Mouse (Mus musculus): ENCODE data around the gene Snx15. TPM values are rescaled to one million over a fixed set of nuclear protein-coding genes. Genes with fewer than 3 reads are reported as not detected.

Snx15 gene
- 27.6 and 30.6 TPM in 2 replicates for polyA plus RNA-seq (2014; fragmentation: Nextera tagmentation; extraction: Ambion mirVana)

DNA sequence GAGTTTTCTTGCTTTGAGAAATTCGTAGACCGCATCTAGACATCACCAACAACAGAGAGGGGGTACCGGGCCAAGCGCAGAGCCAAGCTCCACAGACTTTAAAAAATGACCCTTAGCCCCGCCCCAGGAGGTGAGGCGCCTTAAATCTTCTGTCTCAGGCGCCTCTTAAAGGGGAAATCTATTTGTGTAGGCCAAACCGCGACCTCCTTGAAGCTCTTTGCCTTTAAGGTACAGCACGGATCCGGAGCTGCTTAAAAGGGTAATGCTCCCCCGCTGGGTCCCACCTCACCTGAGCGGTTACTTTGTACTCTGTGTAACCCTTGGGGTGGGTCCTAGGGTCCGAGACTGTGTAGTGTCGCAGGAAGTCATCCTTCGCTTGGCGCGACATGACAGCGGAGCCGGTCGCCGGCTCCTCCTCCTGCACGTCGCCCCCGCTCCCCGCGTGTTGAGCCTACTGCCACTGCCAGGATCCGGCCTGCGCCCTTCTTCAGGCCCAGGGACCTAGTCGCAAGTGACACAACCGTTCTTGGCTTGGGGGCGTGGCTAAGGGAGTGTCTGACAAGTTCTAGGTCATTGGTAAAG, at the start of gene Snx15:
TSS of gene Snx15 (minus strand) at position 545 of the 582 bp plus-strand sequence.
- Histone ChIP-seq H3K27me3 (ENCODE audit: control insufficient read depth, insufficient read depth, low read length) (no peaks in the 10 kb centered on the region), H3K4me3 (ENCODE audit: low read depth, low read length) (peak within 1 kb of the TSS; percentile 30), H3K4me2 (replicated peaks; ENCODE audit: low read depth, low read length) (peak within 1 kb of the TSS; percentile 47), H3K36me3 (ENCODE audit: control insufficient read depth, insufficient read depth, low read length) (no peaks in the 10 kb centered on the region), H3K9ac (replicated peaks; ENCODE audit: low read depth, low read length) (peak within 1 kb of the TSS; percentile 31), H3K27ac (ENCODE audit: low read length) (peak within 1 kb of the TSS; percentile 29; the same call in 1 of the 2 replicates), H3K9me3 (ENCODE audit: control insufficient read depth, low read depth, low read length) (no peaks in the 10 kb centered on the region), H3K4me1 (ENCODE audit: control insufficient read depth, insufficient read depth, low read length) (0 out of 2 replicates have a peak, but pooled peaks cover 6% of the 10 kb centered on the region)
- peak; percentile 91 for ATAC-seq (ENCODE audit: insufficient number of reproducible peaks, insufficient read depth, low FRiP score, low read depth)
- under 1% methylated on average over 32 of the region's 32 CpGs for WGBS

DNA sequence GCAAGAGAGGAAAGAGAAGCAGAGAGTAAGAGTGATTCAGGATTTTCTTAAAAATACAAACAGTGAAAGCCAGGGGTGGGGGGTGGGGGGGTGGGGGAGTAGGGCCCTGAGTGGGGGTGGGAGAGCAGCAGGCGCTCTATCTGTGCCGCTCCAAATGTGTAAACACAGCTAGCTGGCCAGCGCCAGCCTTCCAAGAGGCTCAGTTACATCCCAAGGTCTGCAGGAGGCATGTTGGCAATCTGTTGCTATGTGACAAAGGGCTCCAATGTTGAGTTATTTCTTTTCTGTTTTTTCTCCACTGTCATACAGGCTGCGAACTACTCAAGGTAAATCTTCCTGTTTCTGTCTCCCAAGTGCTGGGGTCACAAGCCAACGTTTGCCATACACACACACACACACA, 46.7 kb upstream of the Snx15 start:
- no peaks in the 10 kb centered on the region for H3K36me3 ChIP-seq (ENCODE audit: control insufficient read depth, insufficient read depth, low read length)
- ATAC-seq (ENCODE audit: insufficient number of reproducible peaks, insufficient read depth, low FRiP score, low read depth), result no peak; the same call in 1 of the 2 replicates
- no peaks in the 10 kb centered on the region for H3K4me1 ChIP-seq (ENCODE audit: control insufficient read depth, insufficient read depth, low read length)
- no peak overlapping the region for H3K9ac ChIP-seq (replicated peaks; ENCODE audit: low read depth, low read length)
- no peak overlapping the region for H3K27ac ChIP-seq (ENCODE audit: low read length)
- 8% methylated on average over 5 of the region's 5 CpGs for WGBS
- H3K9me3 ChIP-seq (ENCODE audit: control insufficient read depth, low read depth, low read length), result no peaks in the 10 kb centered on the region
- no peaks in the 10 kb centered on the region for H3K27me3 ChIP-seq (ENCODE audit: control insufficient read depth, insufficient read depth, low read length)
- no peak overlapping the region for H3K4me2 ChIP-seq (replicated peaks; ENCODE audit: low read depth, low read length)
- H3K4me3 ChIP-seq (ENCODE audit: low read depth, low read length), result no peak overlapping the region

- ATAC-seq (ENCODE audit: insufficient number of reproducible peaks, insufficient read depth, low FRiP score, low read depth), result no peak
- 81% methylated on average over 8 of the region's 8 CpGs for WGBS
Measured at GRCm38 (mm10) chr19:6171215-6171614, 43.1 kb upstream of the Snx15 start.

GRCm38 (mm10) chr19:6166750-6167149, 38.6 kb upstream of the Snx15 start:
- 75% methylated on average over 4 of the region's 4 CpGs for WGBS
- Histone ChIP-seq H3K4me1 (ENCODE audit: control insufficient read depth, insufficient read depth, low read length) (0 out of 2 replicates have a peak, but pooled peaks cover 2% of the 10 kb centered on the region), H3K9ac (replicated peaks; ENCODE audit: low read depth, low read length) (no peak overlapping the region), H3K27ac (ENCODE audit: low read length) (no peak overlapping the region), H3K4me2 (replicated peaks; ENCODE audit: low read depth, low read length) (no peak overlapping the region), H3K27me3 (ENCODE audit: control insufficient read depth, insufficient read depth, low read length) (no peaks in the 10 kb centered on the region), H3K36me3 (ENCODE audit: control insufficient read depth, insufficient read depth, low read length) (no peaks in the 10 kb centered on the region), H3K4me3 (ENCODE audit: low read depth, low read length) (no peak overlapping the region), H3K9me3 (ENCODE audit: control insufficient read depth, low read depth, low read length) (no peaks in the 10 kb centered on the region)
- no peak for ATAC-seq (ENCODE audit: insufficient number of reproducible peaks, insufficient read depth, low FRiP score, low read depth)

More at GRCm38 (mm10) chr19:6171215-6171614, 43.1 kb upstream of the Snx15 start:
- Histone ChIP-seq H3K27ac (ENCODE audit: low read length) (no peak overlapping the region), H3K9me3 (ENCODE audit: control insufficient read depth, low read depth, low read length) (no peaks in the 10 kb centered on the region), H3K4me3 (ENCODE audit: low read depth, low read length) (no peak overlapping the region), H3K4me2 (replicated peaks; ENCODE audit: low read depth, low read length) (no peak overlapping the region), H3K36me3 (ENCODE audit: control insufficient read depth, insufficient read depth, low read length) (no peaks in the 10 kb centered on the region), H3K9ac (replicated peaks; ENCODE audit: low read depth, low read length) (no peak overlapping the region), H3K4me1 (ENCODE audit: control insufficient read depth, insufficient read depth, low read length) (no peaks in the 10 kb centered on the region), H3K27me3 (ENCODE audit: control insufficient read depth, insufficient read depth, low read length) (no peaks in the 10 kb centered on the region)

GRCm38 (mm10) chr19:6163872-6164547, 35.9 kb upstream of the Snx15 start:
- Histone ChIP-seq H3K4me2 (replicated peaks; ENCODE audit: low read depth, low read length) (no peak overlapping the region), H3K4me1 (ENCODE audit: control insufficient read depth, insufficient read depth, low read length) (0 out of 2 replicates have a peak, but pooled peaks cover 2% of the 10 kb centered on the region), H3K4me3 (ENCODE audit: low read depth, low read length) (no peak overlapping the region), H3K27ac (ENCODE audit: low read length) (no peak overlapping the region), H3K9me3 (ENCODE audit: control insufficient read depth, low read depth, low read length) (no peaks in the 10 kb centered on the region), H3K9ac (replicated peaks; ENCODE audit: low read depth, low read length) (no peak overlapping the region), H3K27me3 (ENCODE audit: control insufficient read depth, insufficient read depth, low read length) (no peaks in the 10 kb centered on the region), H3K36me3 (ENCODE audit: control insufficient read depth, insufficient read depth, low read length) (no peaks in the 10 kb centered on the region)
- 63% methylated on average over 10 of the region's 10 CpGs for WGBS
- ATAC-seq (ENCODE audit: insufficient number of reproducible peaks, insufficient read depth, low FRiP score, low read depth), result no peak

DNA sequence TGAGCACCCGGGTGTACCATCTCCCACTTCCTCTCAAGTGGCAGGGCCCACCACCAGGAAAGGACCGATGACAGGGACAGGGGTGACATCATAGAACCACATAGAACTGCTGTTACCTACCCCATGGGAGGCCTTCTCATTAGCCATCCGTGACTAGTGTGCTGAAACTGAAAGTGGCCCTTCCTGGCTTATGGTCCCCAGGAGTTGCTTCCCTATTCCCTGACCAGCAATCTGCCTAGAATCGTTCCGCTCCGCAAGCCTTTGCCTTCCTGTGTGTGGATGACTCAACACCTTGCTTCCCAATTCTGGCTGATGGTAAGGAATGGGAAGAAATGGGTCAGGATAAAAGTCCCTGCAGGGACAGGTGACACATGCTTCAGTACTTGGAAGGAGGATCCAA, 29.1 kb upstream of the Snx15 start:
- ATAC-seq (ENCODE audit: insufficient number of reproducible peaks, insufficient read depth, low FRiP score, low read depth), result no peak
- no peak overlapping the region for H3K9ac ChIP-seq (replicated peaks; ENCODE audit: low read depth, low read length)
- no peak overlapping the region for H3K27ac ChIP-seq (ENCODE audit: low read length)
- no peak overlapping the region for H3K4me3 ChIP-seq (ENCODE audit: low read depth, low read length)
- H3K4me2 ChIP-seq (replicated peaks; ENCODE audit: low read depth, low read length), result no peak overlapping the region
- WGBS, result 70% methylated on average over 6 of the region's 6 CpGs
- H3K9me3 ChIP-seq (ENCODE audit: control insufficient read depth, low read depth, low read length), result no peaks in the 10 kb centered on the region
- H3K27me3 ChIP-seq (ENCODE audit: control insufficient read depth, insufficient read depth, low read length), result no peaks in the 10 kb centered on the region
- no peaks in the 10 kb centered on the region for H3K4me1 ChIP-seq (ENCODE audit: control insufficient read depth, insufficient read depth, low read length)
- no peaks in the 10 kb centered on the region for H3K36me3 ChIP-seq (ENCODE audit: control insufficient read depth, insufficient read depth, low read length)

DNA sequence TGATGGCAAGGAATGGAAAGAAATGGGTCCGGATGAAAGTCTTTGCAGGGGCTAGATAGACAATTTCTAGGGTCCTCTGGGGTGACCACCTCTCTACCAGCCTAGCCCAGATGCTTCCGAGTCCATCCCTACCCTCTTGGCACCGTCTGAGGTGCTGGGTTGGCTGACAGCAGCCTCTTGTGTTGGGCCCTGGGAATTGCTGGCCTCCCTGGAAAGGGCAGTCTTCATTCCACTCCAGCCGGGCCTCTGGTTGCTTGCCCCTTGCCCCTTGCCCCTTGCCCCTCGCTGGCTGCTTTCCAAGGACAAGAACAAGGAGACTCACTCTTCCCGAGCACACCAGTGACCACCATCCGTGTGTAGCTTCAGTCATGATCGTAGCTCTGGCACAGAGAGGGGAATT, 28.3 kb upstream of the Snx15 start:
- WGBS, result 66% methylated on average over 8 of the region's 8 CpGs
- Histone ChIP-seq H3K4me2 (replicated peaks; ENCODE audit: low read depth, low read length) (no peak overlapping the region), H3K27ac (ENCODE audit: low read length) (no peak overlapping the region), H3K9me3 (ENCODE audit: control insufficient read depth, low read depth, low read length) (no peaks in the 10 kb centered on the region), H3K4me3 (ENCODE audit: low read depth, low read length) (no peak overlapping the region), H3K27me3 (ENCODE audit: control insufficient read depth, insufficient read depth, low read length) (no peaks in the 10 kb centered on the region), H3K4me1 (ENCODE audit: control insufficient read depth, insufficient read depth, low read length) (no peaks in the 10 kb centered on the region), H3K36me3 (ENCODE audit: control insufficient read depth, insufficient read depth, low read length) (no peaks in the 10 kb centered on the region), H3K9ac (replicated peaks; ENCODE audit: low read depth, low read length) (no peak overlapping the region)
- ATAC-seq (ENCODE audit: insufficient number of reproducible peaks, insufficient read depth, low FRiP score, low read depth), result no peak

DNA sequence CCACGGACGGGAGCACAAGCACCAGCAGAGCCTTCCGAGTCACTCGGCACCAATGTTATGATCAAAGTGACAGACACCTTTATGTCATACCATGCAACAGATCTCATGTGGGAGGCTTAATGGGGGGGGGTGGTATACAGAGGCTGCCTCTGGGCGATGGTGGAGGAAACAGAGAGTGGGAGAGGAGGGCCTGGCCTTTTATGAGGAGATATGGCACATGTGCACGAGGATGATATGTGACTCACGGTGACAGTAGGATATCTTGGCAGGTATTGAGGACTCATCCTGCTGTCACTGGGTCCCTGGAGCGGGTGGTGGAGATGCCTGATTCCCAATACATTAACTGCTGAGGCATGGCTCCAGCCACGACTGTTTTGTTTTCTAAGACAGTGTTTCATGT, 27.1 kb upstream of the Snx15 start:
- no peaks in the 10 kb centered on the region for H3K4me1 ChIP-seq (ENCODE audit: control insufficient read depth, insufficient read depth, low read length)
- H3K36me3 ChIP-seq (ENCODE audit: control insufficient read depth, insufficient read depth, low read length), result no peaks in the 10 kb centered on the region
- H3K27me3 ChIP-seq (ENCODE audit: control insufficient read depth, insufficient read depth, low read length), result no peaks in the 10 kb centered on the region
- no peak overlapping the region for H3K4me3 ChIP-seq (ENCODE audit: low read depth, low read length)
- no peak for ATAC-seq (ENCODE audit: insufficient number of reproducible peaks, insufficient read depth, low FRiP score, low read depth)
- H3K27ac ChIP-seq (ENCODE audit: low read length), result no peak overlapping the region
- H3K9me3 ChIP-seq (ENCODE audit: control insufficient read depth, low read depth, low read length), result no peaks in the 10 kb centered on the region
- H3K4me2 ChIP-seq (replicated peaks; ENCODE audit: low read depth, low read length), result no peak overlapping the region
- H3K9ac ChIP-seq (replicated peaks; ENCODE audit: low read depth, low read length), result no peak overlapping the region
- 84% methylated on average over 9 of the region's 9 CpGs for WGBS
